Comparison of ENCODE assay signal across 11 mouse cellular contexts in the genomic region with DNA sequence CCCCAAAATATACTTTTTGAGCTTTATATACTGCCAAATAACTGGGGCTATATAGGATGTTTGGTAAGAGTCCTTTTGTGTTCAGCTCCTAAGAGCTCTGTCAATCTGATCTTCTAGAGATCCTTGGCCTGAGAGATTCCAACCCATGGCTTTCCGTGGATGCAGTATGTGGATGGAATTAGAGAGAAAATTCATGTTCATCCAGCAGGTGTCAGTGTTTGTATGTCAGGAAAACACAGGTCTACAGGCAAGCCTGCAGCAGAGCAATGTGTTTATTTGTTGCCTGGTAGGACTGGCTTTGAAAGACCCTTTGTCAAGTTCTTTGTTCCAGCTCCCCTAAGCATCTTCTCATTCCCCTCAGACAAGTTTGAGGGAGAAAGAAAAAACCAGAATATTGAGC. TPM values are rescaled to one million over a fixed set of nuclear protein-coding genes. Genes with fewer than 3 reads are reported as not detected.
DNase-seq lines count a peak whose midpoint lies in the region; ATAC-seq and TF ChIP-seq lines count a peak whose summit lies in the region.
"Had no signal": no experiment of that assay in that cellular context is flagged by ENCODE, and none has a peak within 500 bp of the region (broad histone marks: within the 10 kb centered on the region; RNA-seq: fewer than 3 reads in every experiment).

No protein-coding gene starts in this region.

- no peak overlapping the region for H3K9ac ChIP-seq in forebrain, postnatal 0 days
- no peak overlapping the region for H3K9ac ChIP-seq in forebrain, embryonic 11.5 days (ENCODE audit: low read length)
- H3K9ac ChIP-seq in liver, embryonic 14.5 days (replicated peaks), result no peak overlapping the region
- H3K9ac ChIP-seq: embryonic facial prominence, embryonic 12.5 days; limb, embryonic 12.5 days had no signal

- no peaks in the 10 kb centered on the region for H3K9me3 ChIP-seq in forebrain, postnatal 0 days (ENCODE audit: low read length)
- no peaks in the 10 kb centered on the region for H3K9me3 ChIP-seq in forebrain, embryonic 11.5 days (ENCODE audit: control insufficient read depth, low read length)
- no peaks in the 10 kb centered on the region for H3K9me3 ChIP-seq in liver, embryonic 14.5 days (ENCODE audit: control insufficient read depth, low read length)
- H3K9me3 ChIP-seq: embryonic facial prominence, embryonic 12.5 days; limb, embryonic 12.5 days had no signal

- no peak overlapping the region for H3K27ac ChIP-seq in forebrain, postnatal 0 days (ENCODE audit: low read depth, low read length)
- H3K27ac ChIP-seq in forebrain, embryonic 11.5 days (ENCODE audit: low read depth, low read length), result no peak overlapping the region
- no peak overlapping the region for H3K27ac ChIP-seq in liver, embryonic 14.5 days
- H3K27ac ChIP-seq: embryonic facial prominence, embryonic 12.5 days; limb, embryonic 12.5 days had no signal

- peak; percentile 74 for ATAC-seq in forebrain, postnatal 0 days
- ATAC-seq in forebrain, embryonic 11.5 days (replicated peaks; ENCODE audit: low FRiP score), result no peak
- ATAC-seq in liver, embryonic 14.5 days (ENCODE audit: insufficient read depth), result no peak
- no peak for ATAC-seq in erythroid progenitor cell, adult 5-6 weeks (replicated peaks; ENCODE audit: low FRiP score, poor library complexity, severe bottlenecking)

- no peaks in the 10 kb centered on the region for H3K27me3 ChIP-seq in forebrain, postnatal 0 days (ENCODE audit: insufficient read depth, low read length)
- no peaks in the 10 kb centered on the region for H3K27me3 ChIP-seq in forebrain, embryonic 11.5 days (ENCODE audit: control insufficient read depth, insufficient read depth, low read length)
- H3K27me3 ChIP-seq in liver, embryonic 14.5 days (ENCODE audit: control insufficient read depth, insufficient read depth, low read length), result no peaks in the 10 kb centered on the region
- H3K27me3 ChIP-seq: embryonic facial prominence, embryonic 12.5 days; limb, embryonic 12.5 days had no signal

- DNase-seq in forebrain, postnatal 0 days, result peak; percentile 61
- DNase-seq in forebrain, embryonic 11.5 days (ENCODE audit: low spot score), result no peak
- peak in 1 of 3 experiments; percentile 32 for DNase-seq in liver, embryonic 14.5 days (ENCODE audit: low read depth in 3 of 3, low spot score in 3 of 3)
- DNase-seq in liver, result no peak
- peak; percentile 71 for DNase-seq in brain, adult 2 months (ENCODE audit: low read depth, low spot score)
- DNase-seq in lung, postnatal 36 days, result peak; percentile 54
- DNase-seq in right cerebral cortex, adult 18-20 months, result no peak

- H3K4me3 ChIP-seq in forebrain, postnatal 0 days (ENCODE audit: low read depth, low read length), result no peak overlapping the region
- H3K4me3 ChIP-seq in forebrain, embryonic 11.5 days (ENCODE audit: low read depth, low read length), result no peak overlapping the region
- no peak overlapping the region for H3K4me3 ChIP-seq in liver, embryonic 14.5 days (ENCODE audit: insufficient read depth in 1 of 2, low read depth in 2 of 2, low read length in 2 of 2)
- H3K4me3 ChIP-seq: embryonic facial prominence, embryonic 12.5 days; limb, embryonic 12.5 days had no signal

- WGBS in forebrain, postnatal 0 days, result 19% methylated on average over 1 of the region's 1 CpGs
- 56% methylated on average over 1 of the region's 1 CpGs for WGBS in forebrain, embryonic 11.5 days
- 71% methylated on average over 1 of the region's 1 CpGs for whole genome bisulfite sequencing in liver, embryonic 14.5 days (ENCODE audit: insufficient replicate concordance)

- TF ChIP-seq CTCF in forebrain, postnatal 0 days (IDR thresholded peaks at IDR 0.05; ENCODE audit: low read depth), result peak; percentile 72
- peak; percentile 63; the same call in 1 of the 2 replicates for TF ChIP-seq CTCF in liver, embryonic 14.5 days (IDR thresholded peaks at IDR 0.05; ENCODE audit: low read depth)

- no peaks in the 10 kb centered on the region for H3K4me1 ChIP-seq in forebrain, postnatal 0 days (ENCODE audit: insufficient read depth)
- no peaks in the 10 kb centered on the region for H3K4me1 ChIP-seq in forebrain, embryonic 11.5 days (replicated peaks; ENCODE audit: control insufficient read depth, insufficient read depth, low read length)
- H3K4me1 ChIP-seq in liver, embryonic 14.5 days (replicated peaks; ENCODE audit: control insufficient read depth in 2 of 2, insufficient read depth in 2 of 2, low read length in 1 of 2), result no peaks in the 10 kb centered on the region
- H3K4me1 ChIP-seq: embryonic facial prominence, embryonic 12.5 days; limb, embryonic 12.5 days had no signal

- no peak for TF ChIP-seq EP300 in liver, embryonic 14.5 days (IDR thresholded peaks at IDR 0.05; ENCODE audit: low read depth)

- peaks cover 51% of the 10 kb centered on the region for H3K36me3 ChIP-seq in forebrain, postnatal 0 days (ENCODE audit: insufficient read depth)
- H3K36me3 ChIP-seq in forebrain, embryonic 11.5 days (ENCODE audit: control insufficient read depth, insufficient read depth, low read length), result peaks cover 15% of the 10 kb centered on the region
- peaks cover 7% of the 10 kb centered on the region for H3K36me3 ChIP-seq in liver, embryonic 14.5 days (replicated peaks; ENCODE audit: control insufficient read depth, insufficient read depth, low read depth)

- H3K4me2 ChIP-seq in forebrain, postnatal 0 days (ENCODE audit: low read depth), result no peak overlapping the region
- H3K4me2 ChIP-seq in forebrain, embryonic 11.5 days (ENCODE audit: low read depth, low read length, severe bottlenecking), result no peak overlapping the region
- H3K4me2 ChIP-seq in liver, embryonic 14.5 days (ENCODE audit: low read depth), result no peak overlapping the region
- H3K4me2 ChIP-seq: embryonic facial prominence, embryonic 12.5 days; limb, embryonic 12.5 days had no signal

RNA-seq across cellular contexts. Expression of a gene that starts 6.7 kb away (rescaled TPM):
- 17.2 and 18.7 TPM in 2 replicates for total RNA-seq in forebrain, postnatal 0 days (2014; rRNA removed)
- 4.9 and 8.6 TPM in 2 replicates for polyA plus RNA-seq in forebrain, postnatal 0 days (2015; fragmentation: Nextera tagmentation; extraction: Ambion mirVana)
- polyA plus RNA-seq in forebrain, embryonic 11.5 days (2014; fragmentation: Nextera tagmentation; extraction: Ambion mirVana), result 27.4 and 28.8 TPM in 2 replicates
- 6.0 and 9.8 TPM in 2 replicates for polyA plus RNA-seq in liver, embryonic 14.5 days (2012; rRNA removed)
- polyA plus RNA-seq in liver, embryonic 14.5 days (2014; fragmentation: Nextera tagmentation; extraction: Ambion mirVana), result 7.4 and 9.3 TPM in 2 replicates
- total RNA-seq in erythroid progenitor cell, adult 5-6 weeks (2015; ENCODE audit: low replicate concordance), result 4.2 and 32.4 TPM in 2 replicates
- 18.5 and 19.2 TPM in 2 replicates for total RNA-seq in erythroid progenitor cell, adult 5-6 weeks (2017; ENCODE audit: low replicate concordance)

RNA-seq across cellular contexts. Expression of a gene that starts 17.8 kb away (rescaled TPM):
- total RNA-seq in forebrain, postnatal 0 days (2014; rRNA removed), result 3.9 TPM in 2 replicates
- polyA plus RNA-seq in forebrain, postnatal 0 days (2015; fragmentation: Nextera tagmentation; extraction: Ambion mirVana), result 3.7 and 3.8 TPM in 2 replicates
- polyA plus RNA-seq in forebrain, embryonic 11.5 days (2014; fragmentation: Nextera tagmentation; extraction: Ambion mirVana), result 1.8 and 2.0 TPM in 2 replicates
- polyA plus RNA-seq in liver, embryonic 14.5 days (2012; rRNA removed), result 0.02 and 0.09 TPM in 2 replicates
- polyA plus RNA-seq in liver, embryonic 14.5 days (2014; fragmentation: Nextera tagmentation; extraction: Ambion mirVana), result not detected in 2 replicates
- not detected in 2 replicates for total RNA-seq in erythroid progenitor cell, adult 5-6 weeks (2015; ENCODE audit: low replicate concordance)
- total RNA-seq in erythroid progenitor cell, adult 5-6 weeks (2017; ENCODE audit: low replicate concordance), result not detected in 2 replicates

RNA-seq across cellular contexts. Expression of a gene that starts 22.5 kb away (rescaled TPM):
- total RNA-seq in forebrain, postnatal 0 days (2014; rRNA removed), result not detected in 2 replicates
- polyA plus RNA-seq in forebrain, postnatal 0 days (2015; fragmentation: Nextera tagmentation; extraction: Ambion mirVana), result not detected in 2 replicates
- polyA plus RNA-seq in forebrain, embryonic 11.5 days (2014; fragmentation: Nextera tagmentation; extraction: Ambion mirVana), result not detected in 2 replicates
- polyA plus RNA-seq in liver, embryonic 14.5 days (2012; rRNA removed), result not detected in 2 replicates
- not detected in 2 replicates for polyA plus RNA-seq in liver, embryonic 14.5 days (2014; fragmentation: Nextera tagmentation; extraction: Ambion mirVana)
- total RNA-seq in erythroid progenitor cell, adult 5-6 weeks (2015; ENCODE audit: low replicate concordance), result not detected in 2 replicates
- not detected in 2 replicates for total RNA-seq in erythroid progenitor cell, adult 5-6 weeks (2017; ENCODE audit: low replicate concordance)
- polyA plus RNA-seq: embryonic facial prominence, embryonic 12.5 days; heart, embryonic 14.5 days had no signal

RNA-seq across cellular contexts. Expression of a gene that starts 32.9 kb away (rescaled TPM):
- total RNA-seq in forebrain, postnatal 0 days (2014; rRNA removed), result 43.5 and 67.7 TPM in 2 replicates
- 55.9 and 63.0 TPM in 2 replicates for polyA plus RNA-seq in forebrain, postnatal 0 days (2015; fragmentation: Nextera tagmentation; extraction: Ambion mirVana)
- polyA plus RNA-seq in forebrain, embryonic 11.5 days (2014; fragmentation: Nextera tagmentation; extraction: Ambion mirVana), result 70.0 and 78.0 TPM in 2 replicates
- polyA plus RNA-seq in liver, embryonic 14.5 days (2012; rRNA removed), result 10.5 and 17.4 TPM in 2 replicates
- 25.6 and 31.6 TPM in 2 replicates for polyA plus RNA-seq in liver, embryonic 14.5 days (2014; fragmentation: Nextera tagmentation; extraction: Ambion mirVana)
- total RNA-seq in erythroid progenitor cell, adult 5-6 weeks (2015; ENCODE audit: low replicate concordance), result 1.7 and 7.6 TPM in 2 replicates
- 2.3 and 2.6 TPM in 2 replicates for total RNA-seq in erythroid progenitor cell, adult 5-6 weeks (2017; ENCODE audit: low replicate concordance)

RNA-seq across cellular contexts. Expression of a gene that starts 44.8 kb away (rescaled TPM):
- 1.0 and 1.1 TPM in 2 replicates for total RNA-seq in forebrain, postnatal 0 days (2014; rRNA removed)
- 0.57 and 1.1 TPM in 2 replicates for polyA plus RNA-seq in forebrain, postnatal 0 days (2015; fragmentation: Nextera tagmentation; extraction: Ambion mirVana)
- 1.5 and 1.6 TPM in 2 replicates for polyA plus RNA-seq in forebrain, embryonic 11.5 days (2014; fragmentation: Nextera tagmentation; extraction: Ambion mirVana)
- 1.6 and 2.1 TPM in 2 replicates for polyA plus RNA-seq in liver, embryonic 14.5 days (2012; rRNA removed)
- polyA plus RNA-seq in liver, embryonic 14.5 days (2014; fragmentation: Nextera tagmentation; extraction: Ambion mirVana), result 0.41 and 1.9 TPM in 2 replicates
- total RNA-seq in erythroid progenitor cell, adult 5-6 weeks (2015; ENCODE audit: low replicate concordance), result not detected in 2 replicates
- 0.26 TPM in 1 of 2 replicates, not detected in the other for total RNA-seq in erythroid progenitor cell, adult 5-6 weeks (2017; ENCODE audit: low replicate concordance)

Comparison
In these comparisons a context has a peak if more than half of its experiments do, and no peak if none do; other contexts are left out.
1. DNase-seq: peak in forebrain, postnatal 0 days (single experiment), brain, adult 2 months (single experiment) and lung, postnatal 36 days (single experiment); none in forebrain, embryonic 11.5 days (single experiment), liver (single experiment) and right cerebral cortex, adult 18-20 months (single experiment).